Mouse (Mus musculus): Measurements from ENCODE around the gene Rapgef4. TPM values are rescaled to one million over a fixed set of nuclear protein-coding genes. Genes with fewer than 3 reads are reported as not detected.

The Rapgef4 gene
- total RNA-seq, 2 experiments from 2014 or later = 460 to 461 TPM

- no peak for DNase-seq (ENCODE audit: low spot score in 2 of 2)
These were observed 320.3 kb downstream of the Rapgef4 start for GRCm38 (mm10) chr2:72301194-72301916.

DNA sequence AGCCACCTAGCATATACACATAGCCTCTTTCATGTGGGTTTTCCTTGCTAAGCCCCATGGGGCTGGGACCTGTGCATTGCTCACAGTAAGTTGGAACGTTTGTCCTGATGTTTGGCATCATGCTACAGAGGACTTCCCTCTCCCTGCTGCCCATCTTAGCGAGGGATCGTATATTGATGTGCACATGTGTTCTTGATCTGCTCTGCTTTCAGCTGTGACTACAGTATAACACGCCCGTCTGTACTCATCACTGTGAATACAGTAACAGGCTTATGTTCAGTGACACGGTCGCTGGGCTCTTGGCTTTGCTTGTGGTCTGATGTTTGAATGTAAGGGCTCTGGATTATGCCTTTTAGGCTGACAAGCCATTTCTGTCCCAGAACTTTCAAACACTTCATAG lies 324.7 kb downstream of the Rapgef4 start:
- no peak for DNase-seq (ENCODE audit: low spot score in 2 of 2)

Other genes starting within 250 kb of the Rapgef4 start
- gene Itga6, start 235.6 kb upstream of the Rapgef4 start, total RNA-seq (2021) = 10 to 100 TPM; 24.9 to 25.2 TPM
- 10 to 100 TPM; 44.8 to 52.9 TPM for gene Pdk1, start 108.0 kb upstream of the Rapgef4 start, total RNA-seq (2021)

Measured in left cerebral cortex, adult 18-20 months (tissue).